Mouse (Mus musculus) CH12.LX (cell line): Measurements from ENCODE around the gene Hras.

Experiments used
- CTCF ChIP-seq, 2 experiments: IDR thresholded peaks in 1 of 2; conservative IDR thresholded peaks in 1 of 2; 2 replicates each; pipeline ENCODE4 v1.5.1; 2011 to 2012; ENCODE audit warnings: low read depth in 2 of 2, low read length in 2 of 2, improper control_type of control experiment in 1 of 2, inconsistent platforms in 1 of 2, mild to moderate bottlenecking in 1 of 2, moderate library complexity in 1 of 2
- MEF2A ChIP-seq: IDR thresholded peaks from 2 replicates; pipeline ENCODE4 v1.6.1; 2014; ENCODE audit warnings: low read depth, mild to moderate bottlenecking, inconsistent platforms, low read length, improper control_type of control experiment, borderline replicate concordance
- POLR2A ChIP-seq: IDR thresholded peaks from 2 replicates; pipeline ENCODE4 v1.6.1; 2011; ENCODE audit warnings: low read depth, mild to moderate bottlenecking, improper control_type of control experiment, low read length
- SMC3 ChIP-seq: IDR thresholded peaks from 2 replicates; pipeline ENCODE4 v1.6.1; 2011; ENCODE audit warnings: low read depth, low read length, improper control_type of control experiment
- ZC3H11A ChIP-seq: IDR thresholded peaks from 2 replicates; pipeline ENCODE4 v1.6.1; 2012; ENCODE audit warnings: low read depth, mild to moderate bottlenecking, inconsistent platforms, low read length, improper control_type of control experiment

- TF ChIP-seq SMC3 (no peak), POLR2A (no peak), CTCF (conservative IDR thresholded peaks at IDR 0.05 in 1 of 2, IDR thresholded peaks at IDR 0.05 in 1 of 2; ENCODE audit: low read depth in 2 of 2, low read length in 2 of 2) (no peak), ZC3H11A (no peak), MEF2A (no peak)
Measured at GRCm38 (mm10) chr7:141192776-141193347, 943 bp downstream of the Hras start.
